Mouse (Mus musculus) stomach, embryonic 16.5 days (tissue): ENCODE results near the gene Tox4. TPM values are rescaled to one million over a fixed set of nuclear protein-coding genes. Genes with fewer than 3 reads are reported as not detected.

Experiments used
- polyA plus RNA-seq: library from polyadenylated mRNA; unstranded; fragments of >200 nt; fragmentation: Nextera tagmentation; extraction: Ambion mirVana; gene quantifications from 2 replicates; pipeline ENCODE4 v1.2.1, GENCODE M21; 2015

Gene Tox4
- polyA plus RNA-seq, 1 experiment from 2014 or later, result 36.2 TPM

Other genes starting within 250 kb of the Tox4 start
- gene Olfr221, start 236.7 kb upstream of the Tox4 start, polyA plus RNA-seq, result not detected in 2 replicates
- 504 and 528 TPM in 2 replicates for gene Hnrnpc, start 175.1 kb upstream of the Tox4 start, polyA plus RNA-seq
- gene Rpgrip1, start 168.4 kb upstream of the Tox4 start, polyA plus RNA-seq, result 50.0 and 51.5 TPM in 2 replicates
- 39.8 and 40.7 TPM in 2 replicates for gene Supt16, start 81.7 kb upstream of the Tox4 start, polyA plus RNA-seq
- 27.9 and 31.8 TPM in 2 replicates for gene Chd8, start 21.4 kb upstream of the Tox4 start, polyA plus RNA-seq
- gene Rab2b, start 399 bp downstream of the Tox4 start, polyA plus RNA-seq, result 15.8 and 19.6 TPM in 2 replicates
- 38.8 and 41.8 TPM in 2 replicates for gene Mettl3, start 26.0 kb downstream of the Tox4 start, polyA plus RNA-seq
- 8.8 and 9.3 TPM in 2 replicates for gene Sall2, start 49.6 kb downstream of the Tox4 start, polyA plus RNA-seq
- gene Olfr1513, start 77.3 kb downstream of the Tox4 start, polyA plus RNA-seq, result not detected in 2 replicates
- gene Olfr1512, start 100.0 kb downstream of the Tox4 start, polyA plus RNA-seq, result not detected in 2 replicates
- gene Olfr1511, start 118.2 kb downstream of the Tox4 start, polyA plus RNA-seq, result not detected in 2 replicates
- gene Olfr1510, start 135.2 kb downstream of the Tox4 start, polyA plus RNA-seq, result 0.15 and 0.22 TPM in 2 replicates
- not detected in 2 replicates for gene Olfr1509, start 163.8 kb downstream of the Tox4 start, polyA plus RNA-seq
- not detected in 2 replicates for gene Olfr1508, start 188.3 kb downstream of the Tox4 start, polyA plus RNA-seq
- not detected in 2 replicates for gene Olfr1507, start 216.6 kb downstream of the Tox4 start, polyA plus RNA-seq